Mouse (Mus musculus): ENCODE measurements around the gene Frem1.

- no peak for TF ChIP-seq CTCF (IDR thresholded peaks at IDR 0.05; ENCODE audit: control insufficient read depth, insufficient read depth, insufficient replicate concordance, low read depth, low read length)
- no peak for TF ChIP-seq POLR2A (IDR thresholded peaks at IDR 0.05; ENCODE audit: control insufficient read depth, low read depth, low read length)
Measured at GRCm38 (mm10) chr4:83040780-83041179, 11.4 kb downstream of the Frem1 start.

Data from testis, adult 2 months (tissue).